18 mouse cellular contexts compared by ENCODE assay signal in the genomic region with DNA sequence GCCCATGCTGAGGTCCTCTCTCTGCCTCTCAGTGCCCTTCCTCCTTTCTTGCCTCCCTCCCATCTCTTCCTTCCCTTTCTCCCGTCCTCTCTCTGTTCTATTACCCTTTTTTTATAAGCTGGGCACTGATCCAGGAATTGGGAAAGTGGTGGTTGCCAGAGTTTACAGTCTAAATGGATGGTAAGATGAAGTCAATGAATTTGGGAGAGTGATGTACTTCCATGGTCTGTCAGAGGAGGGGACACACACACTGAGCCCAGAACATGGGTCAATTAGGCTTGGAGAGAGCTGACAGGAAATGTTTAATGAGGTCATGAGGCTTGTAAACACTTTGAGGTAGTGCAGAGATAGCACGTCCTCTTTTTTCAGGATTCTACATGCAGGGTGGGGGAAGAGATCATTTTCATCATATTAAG. TPM values are rescaled to one million over a fixed set of nuclear protein-coding genes. Genes with fewer than 3 reads are reported as not detected.
DNase-seq lines count a peak whose midpoint lies in the region; ATAC-seq and TF ChIP-seq lines count a peak whose summit lies in the region.
"Had no signal": no experiment of that assay in that cellular context is flagged by ENCODE, and none has a peak within 500 bp of the region (broad histone marks: within the 10 kb centered on the region; RNA-seq: fewer than 3 reads in every experiment).

No protein-coding gene starts in this region.

- H3K79me2 ChIP-seq in MEL (ENCODE audit: control insufficient read depth, insufficient read depth, low read length, poor library complexity), result no peaks in the 10 kb centered on the region

- H3K27me3 ChIP-seq in kidney, postnatal 0 days (ENCODE audit: insufficient read depth, low read length), result no peaks in the 10 kb centered on the region
- H3K27me3 ChIP-seq in kidney, embryonic 16.5 days (ENCODE audit: insufficient read depth, low read length), result no peaks in the 10 kb centered on the region
- H3K27me3 ChIP-seq in MEL (ENCODE audit: control insufficient read depth in 1 of 2, insufficient read depth in 2 of 2, low read length in 2 of 2), result peaks cover 9 to 10% of the 10 kb centered on the region in 2 experiments
- no peaks in the 10 kb centered on the region for H3K27me3 ChIP-seq in midbrain, embryonic 14.5 days (ENCODE audit: control insufficient read depth, insufficient read depth, low read length)
- H3K27me3 ChIP-seq: embryonic facial prominence, embryonic 12.5 days; liver, embryonic 15.5 days; midbrain, embryonic 15.5 days had no signal

- ATAC-seq in kidney, postnatal 0 days (replicated peaks; ENCODE audit: low FRiP score, low read depth), result no peak
- ATAC-seq in kidney, embryonic 16.5 days (ENCODE audit: low FRiP score, low TSS enrichment), result no peak
- peak; percentile 46 to 51; a peak in 2 of 4 replicates for ATAC-seq in hematopoietic stem cell, adult 5-6 weeks (replicated peaks in 1 of 2; ENCODE audit: insufficient read depth in 1 of 2, low FRiP score in 2 of 2, low TSS enrichment in 1 of 2, low read depth in 1 of 2, poor library complexity in 2 of 2, severe bottlenecking in 2 of 2)
- ATAC-seq in midbrain, embryonic 14.5 days (ENCODE audit: low FRiP score, low TSS enrichment), result no peak
- ATAC-seq: midbrain, embryonic 15.5 days had no signal

- H3K36me3 ChIP-seq in kidney, postnatal 0 days (ENCODE audit: insufficient read depth, low read length), result no peaks in the 10 kb centered on the region
- no peaks in the 10 kb centered on the region for H3K36me3 ChIP-seq in kidney, embryonic 16.5 days (ENCODE audit: insufficient read depth, low read length)
- H3K36me3 ChIP-seq in MEL (ENCODE audit: control insufficient read depth in 1 of 2, insufficient read depth in 2 of 2, low read length in 2 of 2), result no peaks in the 10 kb centered on the region
- H3K36me3 ChIP-seq in midbrain, embryonic 14.5 days (ENCODE audit: control insufficient read depth, insufficient read depth, low read length), result no peaks in the 10 kb centered on the region
- H3K36me3 ChIP-seq: embryonic facial prominence, embryonic 12.5 days; hindbrain, embryonic 10.5 days; liver, embryonic 15.5 days; midbrain, embryonic 15.5 days had no signal

- H3K4me3 ChIP-seq in kidney, postnatal 0 days (replicated peaks; ENCODE audit: low read depth, low read length), result no peak overlapping the region
- H3K4me3 ChIP-seq in kidney, embryonic 16.5 days (ENCODE audit: low read length), result no peak overlapping the region
- no peak overlapping the region for H3K4me3 ChIP-seq in MEL (ENCODE audit: control insufficient read depth in 1 of 2, insufficient read depth in 1 of 2, low read depth in 2 of 2, low read length in 2 of 2)
- H3K4me3 ChIP-seq in midbrain, embryonic 14.5 days (replicated peaks; ENCODE audit: low read depth, low read length), result no peak overlapping the region
- H3K4me3 ChIP-seq: embryonic facial prominence, embryonic 12.5 days; heart, adult 2 months; hindbrain, embryonic 10.5 days; liver, embryonic 15.5 days; midbrain, embryonic 15.5 days had no signal

- TF ChIP-seq POLR2A in MEL (IDR thresholded peaks at IDR 0.05; ENCODE audit: control insufficient read depth in 1 of 2, insufficient read depth in 1 of 2, low read depth in 1 of 2, low read length in 2 of 2, poor library complexity in 1 of 2), result no peak

- TF ChIP-seq CTCF in kidney, postnatal 0 days (IDR thresholded peaks at IDR 0.05; ENCODE audit: low read depth), result peak; percentile 17; the same call in 1 of the 2 replicates
- TF ChIP-seq CTCF in MEL (IDR thresholded peaks at IDR 0.05 in 2 of 3, conservative IDR thresholded peaks at IDR 0.05 in 1 of 3; ENCODE audit: control insufficient read depth in 1 of 3, insufficient read depth in 1 of 3, low read depth in 2 of 3, low read length in 3 of 3, poor library complexity in 1 of 3, severe bottlenecking in 1 of 3), result no peak

- TF ChIP-seq EP300 in MEL (IDR thresholded peaks at IDR 0.05; ENCODE audit: low read depth in 1 of 2, low read length in 2 of 2), result no peak

- no peak overlapping the region for H3K27ac ChIP-seq in kidney, postnatal 0 days
- H3K27ac ChIP-seq in kidney, embryonic 16.5 days (ENCODE audit: low read length), result no peak overlapping the region
- no peak overlapping the region for H3K27ac ChIP-seq in MEL (ENCODE audit: control insufficient read depth, low read depth, low read length)
- H3K27ac ChIP-seq in midbrain, embryonic 14.5 days (replicated peaks; ENCODE audit: low read depth, low read length), result no peak overlapping the region
- H3K27ac ChIP-seq: embryonic facial prominence, embryonic 12.5 days; heart, adult 2 months; hindbrain, embryonic 10.5 days; liver, embryonic 15.5 days; midbrain, embryonic 15.5 days had no signal

- no peaks in the 10 kb centered on the region for H3K9me3 ChIP-seq in kidney, postnatal 0 days (replicated peaks; ENCODE audit: low read length)
- H3K9me3 ChIP-seq in kidney, embryonic 16.5 days (ENCODE audit: low read length), result no peaks in the 10 kb centered on the region
- no peaks in the 10 kb centered on the region for H3K9me3 ChIP-seq in MEL (replicated peaks; ENCODE audit: insufficient read depth, low read length)
- no peaks in the 10 kb centered on the region for H3K9me3 ChIP-seq in midbrain, embryonic 14.5 days (ENCODE audit: control insufficient read depth, low read length)
- H3K9me3 ChIP-seq: embryonic facial prominence, embryonic 12.5 days; hindbrain, embryonic 10.5 days; liver, embryonic 15.5 days; midbrain, embryonic 15.5 days had no signal

- no peak for TF ChIP-seq RAD21 in MEL (IDR thresholded peaks at IDR 0.05; ENCODE audit: low read depth, low read length)

- no peak for DNase-seq in kidney, postnatal 0 days (ENCODE audit: low spot score)
- DNase-seq in 416B (ENCODE audit: low read depth), result peak; percentile 51
- DNase-seq in MEL (ENCODE audit: low read depth, low spot score), result no peak
- DNase-seq in cerebellum, postnatal 10 days, result no peak
- DNase-seq in midbrain, embryonic 14.5 days, result no peak
- no peak for DNase-seq in thymus, postnatal 14 days
- DNase-seq: adrenal gland, postnatal 25 days; cerebellum, postnatal 36 days; heart, adult 2 months; kidney, adult 8-10 months; thymus, postnatal 36 days had no signal

- no peak overlapping the region for H3K4me2 ChIP-seq in kidney, postnatal 0 days (ENCODE audit: low read length)
- H3K4me2 ChIP-seq in kidney, embryonic 16.5 days (replicated peaks; ENCODE audit: low read depth, low read length), result no peak overlapping the region
- H3K4me2 ChIP-seq in midbrain, embryonic 14.5 days (ENCODE audit: low read length), result no peak overlapping the region
- H3K4me2 ChIP-seq: embryonic facial prominence, embryonic 12.5 days; liver, embryonic 15.5 days; midbrain, embryonic 15.5 days had no signal

- 9% methylated on average over 2 of the region's 2 CpGs for WGBS in kidney, postnatal 0 days
- 13% methylated on average over 2 of the region's 2 CpGs for WGBS in kidney, embryonic 16.5 days
- WGBS in midbrain, embryonic 14.5 days, result 44% methylated on average over 2 of the region's 2 CpGs

- no peaks in the 10 kb centered on the region for H3K4me1 ChIP-seq in kidney, postnatal 0 days (replicated peaks; ENCODE audit: insufficient read depth, low read length)
- H3K4me1 ChIP-seq in kidney, embryonic 16.5 days (ENCODE audit: insufficient read depth, low read length), result peaks cover 6% of the 10 kb centered on the region
- 0 out of 4 replicates have a peak, but pooled peaks cover 0 to 3% of the 10 kb centered on the region in 2 experiments for H3K4me1 ChIP-seq in MEL (ENCODE audit: control insufficient read depth in 1 of 2, insufficient read depth in 2 of 2, low read length in 2 of 2)
- no peaks in the 10 kb centered on the region for H3K4me1 ChIP-seq in midbrain, embryonic 14.5 days (ENCODE audit: control insufficient read depth, insufficient read depth, low read length)
- H3K4me1 ChIP-seq: embryonic facial prominence, embryonic 12.5 days; hindbrain, embryonic 10.5 days; liver, embryonic 15.5 days; midbrain, embryonic 15.5 days had no signal

- no peak overlapping the region for H3K9ac ChIP-seq in kidney, postnatal 0 days (ENCODE audit: low read depth, low read length)
- H3K9ac ChIP-seq in kidney, embryonic 16.5 days (replicated peaks; ENCODE audit: low read length), result no peak overlapping the region
- H3K9ac ChIP-seq in MEL (ENCODE audit: control insufficient read depth, low read depth, low read length, poor library complexity, severe bottlenecking), result no peak overlapping the region
- H3K9ac ChIP-seq in midbrain, embryonic 14.5 days (replicated peaks; ENCODE audit: low read length), result no peak overlapping the region
- H3K9ac ChIP-seq: embryonic facial prominence, embryonic 12.5 days; liver, embryonic 15.5 days; midbrain, embryonic 15.5 days had no signal

TF ChIP-seq in MEL, 35 proteins besides CTCF, POLR2A, EP300 and RAD21 (continues in another document):
- TF ChIP-seq RCOR1 (IDR thresholded peaks at IDR 0.05; ENCODE audit: low read depth, low read length) (no peak), ZMIZ1 (IDR thresholded peaks at IDR 0.05; ENCODE audit: low read depth, low read length) (no peak)

RNA-seq across cellular contexts. Expression of a gene that starts 28.6 kb away (rescaled TPM):
- 1.3 and 3.2 TPM in 2 replicates for polyA plus RNA-seq in kidney, postnatal 0 days (2015; fragmentation: Nextera tagmentation; extraction: Ambion mirVana)
- polyA plus RNA-seq in kidney, embryonic 16.5 days (2015; fragmentation: Nextera tagmentation; extraction: Ambion mirVana), result 1.1 and 1.7 TPM in 2 replicates
- 0.69 and 1.7 TPM in 2 replicates for total RNA-seq in MEL (2012; rRNA removed)
- polyA plus RNA-seq in MEL (2012; ENCODE audit: insufficient read depth in 1 of 2, insufficient read length in 2 of 2, low read depth in 1 of 2, low replicate concordance in 2 of 2, missing spikeins in 1 of 2), result 1 to 10 TPM in 1 of 2 experiments, not detected in 1; 4.9 TPM
- total RNA-seq in hematopoietic stem cell, adult 5-6 weeks (2017), result 0.69 and 2.5 TPM in 2 replicates
- 0.51 and 0.53 TPM in 2 replicates for polyA plus RNA-seq in midbrain, embryonic 14.5 days (2014; fragmentation: Nextera tagmentation; extraction: Ambion mirVana)
- total RNA-seq: layer of hippocampus, adult 18-20 months had no signal

RNA-seq across cellular contexts. Expression of a gene that starts 28.9 kb away (rescaled TPM):
- 56.2 and 70.7 TPM in 2 replicates for polyA plus RNA-seq in kidney, postnatal 0 days (2015; fragmentation: Nextera tagmentation; extraction: Ambion mirVana)
- polyA plus RNA-seq in kidney, embryonic 16.5 days (2015; fragmentation: Nextera tagmentation; extraction: Ambion mirVana), result 34.6 and 34.9 TPM in 2 replicates
- 132 and 140 TPM in 2 replicates for total RNA-seq in MEL (2012; rRNA removed)
- polyA plus RNA-seq in MEL (2012; ENCODE audit: insufficient read depth in 1 of 2, insufficient read length in 2 of 2, low read depth in 1 of 2, low replicate concordance in 2 of 2, missing spikeins in 1 of 2), result 100 to 1,000 TPM; 181 to 192 TPM
- 146 and 157 TPM in 2 replicates for total RNA-seq in hematopoietic stem cell, adult 5-6 weeks (2017)
- 34.5 and 34.7 TPM in 2 replicates for polyA plus RNA-seq in midbrain, embryonic 14.5 days (2014; fragmentation: Nextera tagmentation; extraction: Ambion mirVana)

RNA-seq across cellular contexts. Expression of a gene that starts 43.9 kb away (rescaled TPM):
- 66.8 and 69.9 TPM in 2 replicates for polyA plus RNA-seq in kidney, postnatal 0 days (2015; fragmentation: Nextera tagmentation; extraction: Ambion mirVana)
- polyA plus RNA-seq in kidney, embryonic 16.5 days (2015; fragmentation: Nextera tagmentation; extraction: Ambion mirVana), result 80.3 and 92.7 TPM in 2 replicates
- total RNA-seq in MEL (2012; rRNA removed), result 32.1 and 33.4 TPM in 2 replicates
- 10 to 100 TPM in 1 of 2 experiments, not detected in 1; 30.2 TPM for polyA plus RNA-seq in MEL (2012; ENCODE audit: insufficient read depth in 1 of 2, insufficient read length in 2 of 2, low read depth in 1 of 2, low replicate concordance in 2 of 2, missing spikeins in 1 of 2)
- 93.1 and 126 TPM in 2 replicates for total RNA-seq in hematopoietic stem cell, adult 5-6 weeks (2017)
- polyA plus RNA-seq in midbrain, embryonic 14.5 days (2014; fragmentation: Nextera tagmentation; extraction: Ambion mirVana), result 78.8 and 87.1 TPM in 2 replicates

Comparison
In these comparisons a context has a peak if more than half of its experiments do, and no peak if none do; other contexts are left out.
1. ATAC-seq: peak in hematopoietic stem cell, adult 5-6 weeks (2 of 2); none in kidney, postnatal 0 days (single experiment), kidney, embryonic 16.5 days (single experiment) and midbrain, embryonic 14.5 days (single experiment).